Mouse (Mus musculus): Measurements from ENCODE around the gene Oscp1. TPM values are rescaled to one million over a fixed set of nuclear protein-coding genes. Genes with fewer than 3 reads are reported as not detected.

Gene Oscp1
- polyA plus RNA-seq, 1 experiment from 2014 or later = 1.9 TPM

GRCm38 (mm10) chr4:126051617-126052016, 6.7 kb upstream of the Oscp1 start:
- Histone ChIP-seq H3K4me1 (replicated peaks) (peaks cover 19% of the 10 kb centered on the region), H3K9ac (no peak overlapping the region), H3K27ac (replicated peaks) (no peak overlapping the region), H3K4me2 (no peak overlapping the region), H3K4me3 (replicated peaks) (no peak overlapping the region), H3K27me3 (no peaks in the 10 kb centered on the region), H3K9me3 (replicated peaks) (no peaks in the 10 kb centered on the region), H3K36me3 (replicated peaks) (peaks cover 64% of the 10 kb centered on the region)
- no peak for ATAC-seq (ENCODE audit: insufficient read depth)
- 54% methylated on average over 7 of the region's 7 CpGs for WGBS (ENCODE audit: insufficient replicate concordance)

GRCm38 (mm10) chr4:126057207-126058133, 895 bp upstream of the Oscp1 start:
- Histone ChIP-seq H3K27ac (replicated peaks) (peak overlapping the region; percentile 86), H3K4me1 (replicated peaks) (peaks cover 33% of the 10 kb centered on the region), H3K27me3 (no peaks in the 10 kb centered on the region), H3K4me2 (peak overlapping the region; percentile 94), H3K4me3 (replicated peaks) (peak overlapping the region; percentile 81), H3K36me3 (replicated peaks) (peaks cover 39% of the 10 kb centered on the region), H3K9me3 (replicated peaks) (no peaks in the 10 kb centered on the region), H3K9ac (peak overlapping the region; percentile 68)
- peak; percentile 42 for ATAC-seq (ENCODE audit: insufficient read depth)
- 8% methylated on average over 19 of the region's 19 CpGs for WGBS (ENCODE audit: insufficient replicate concordance)

GRCm38 (mm10) chr4:126058997-126059362, 615 bp downstream of the Oscp1 start:
- Histone ChIP-seq H3K27me3 (no peaks in the 10 kb centered on the region), H3K9ac (peak overlapping the region; percentile 68; the same call in 1 of the 2 replicates), H3K4me1 (replicated peaks) (peaks cover 36% of the 10 kb centered on the region), H3K27ac (replicated peaks) (no peak overlapping the region), H3K4me2 (peak overlapping the region; percentile 94), H3K36me3 (replicated peaks) (peaks cover 26% of the 10 kb centered on the region), H3K9me3 (replicated peaks) (no peaks in the 10 kb centered on the region), H3K4me3 (replicated peaks) (peak overlapping the region; percentile 81)
- no peak for ATAC-seq (ENCODE audit: insufficient read depth)
- 40% methylated on average over 9 of the region's 9 CpGs for WGBS (ENCODE audit: insufficient replicate concordance)

- Histone ChIP-seq H3K4me2 (no peak overlapping the region), H3K4me1 (replicated peaks) (peaks cover 22% of the 10 kb centered on the region), H3K9me3 (replicated peaks) (no peaks in the 10 kb centered on the region), H3K9ac (no peak overlapping the region), H3K4me3 (replicated peaks) (no peak overlapping the region), H3K27me3 (no peaks in the 10 kb centered on the region), H3K27ac (replicated peaks) (no peak overlapping the region), H3K36me3 (replicated peaks) (no peaks in the 10 kb centered on the region)
- WGBS (ENCODE audit: insufficient replicate concordance) = 53% methylated on average over 1 of the region's 1 CpGs
- no peak for ATAC-seq (ENCODE audit: insufficient read depth)
These were observed 4.5 kb downstream of the Oscp1 start for GRCm38 (mm10) chr4:126062856-126063255.

- no peaks in the 10 kb centered on the region for H3K9me3 ChIP-seq (replicated peaks)
- H3K4me3 ChIP-seq (replicated peaks) = no peak overlapping the region
- no peak overlapping the region for H3K9ac ChIP-seq
- ATAC-seq (ENCODE audit: insufficient read depth) = peak; percentile 31; the same call in 1 of the 2 replicates
- H3K27me3 ChIP-seq = no peaks in the 10 kb centered on the region
- peaks cover 7% of the 10 kb centered on the region; the same call in 1 of the 2 replicates for H3K4me1 ChIP-seq (replicated peaks)
- no peak overlapping the region for H3K4me2 ChIP-seq
- no peaks in the 10 kb centered on the region for H3K36me3 ChIP-seq (replicated peaks)
- no peak overlapping the region for H3K27ac ChIP-seq (replicated peaks)
- WGBS (ENCODE audit: insufficient replicate concordance) = 70% methylated on average over 7 of the region's 7 CpGs
These were observed 6.9 kb downstream of the Oscp1 start for GRCm38 (mm10) chr4:126065241-126065640.

- no peak overlapping the region for H3K9ac ChIP-seq
- no peak overlapping the region for H3K27ac ChIP-seq (replicated peaks)
- no peak for ATAC-seq (ENCODE audit: insufficient read depth)
- no peak overlapping the region for H3K4me3 ChIP-seq (replicated peaks)
- H3K27me3 ChIP-seq = no peaks in the 10 kb centered on the region
- no peaks in the 10 kb centered on the region for H3K9me3 ChIP-seq (replicated peaks)
- 56% methylated on average over 15 of the region's 15 CpGs for WGBS (ENCODE audit: insufficient replicate concordance)
- no peak overlapping the region for H3K4me2 ChIP-seq
- H3K4me1 ChIP-seq (replicated peaks) = peaks cover 3% of the 10 kb centered on the region; the same call in 1 of the 2 replicates
- H3K36me3 ChIP-seq (replicated peaks) = no peaks in the 10 kb centered on the region
These were observed 9.2 kb downstream of the Oscp1 start for GRCm38 (mm10) chr4:126067401-126068077.

GRCm38 (mm10) chr4:126068842-126069241, 10.5 kb downstream of the Oscp1 start:
- ATAC-seq (ENCODE audit: insufficient read depth) = no peak

GRCm38 (mm10) chr4:126077833-126078232, 19.5 kb downstream of the Oscp1 start:
- Histone ChIP-seq H3K4me3 (replicated peaks) (no peak overlapping the region), H3K9ac (no peak overlapping the region), H3K4me2 (no peak overlapping the region), H3K4me1 (replicated peaks) (no peaks in the 10 kb centered on the region), H3K36me3 (replicated peaks) (no peaks in the 10 kb centered on the region), H3K27ac (replicated peaks) (no peak overlapping the region), H3K9me3 (replicated peaks) (no peaks in the 10 kb centered on the region), H3K27me3 (no peaks in the 10 kb centered on the region)
- ATAC-seq (ENCODE audit: insufficient read depth) = no peak
- WGBS (ENCODE audit: insufficient replicate concordance) = 68% methylated on average over 6 of the region's 6 CpGs

More at GRCm38 (mm10) chr4:126068842-126069241, 10.5 kb downstream of the Oscp1 start:
- Histone ChIP-seq H3K4me3 (replicated peaks) (no peak overlapping the region), H3K4me2 (no peak overlapping the region), H3K4me1 (replicated peaks) (peaks cover 2% of the 10 kb centered on the region; the same call in 1 of the 2 replicates), H3K9me3 (replicated peaks) (no peaks in the 10 kb centered on the region), H3K27ac (replicated peaks) (no peak overlapping the region), H3K9ac (no peak overlapping the region), H3K27me3 (no peaks in the 10 kb centered on the region), H3K36me3 (replicated peaks) (no peaks in the 10 kb centered on the region)
- WGBS (ENCODE audit: insufficient replicate concordance) = 54% methylated on average over 6 of the region's 6 CpGs

- Histone ChIP-seq H3K36me3 (replicated peaks) (no peaks in the 10 kb centered on the region), H3K27ac (replicated peaks) (no peak overlapping the region), H3K4me1 (replicated peaks) (peaks cover 4% of the 10 kb centered on the region; the same call in 1 of the 2 replicates), H3K4me2 (no peak overlapping the region), H3K27me3 (no peaks in the 10 kb centered on the region), H3K9me3 (replicated peaks) (no peaks in the 10 kb centered on the region), H3K9ac (no peak overlapping the region), H3K4me3 (replicated peaks) (no peak overlapping the region)
- ATAC-seq (ENCODE audit: insufficient read depth) = no peak
- 60% methylated on average over 4 of the region's 4 CpGs for WGBS (ENCODE audit: insufficient replicate concordance)
These were observed 20.9 kb downstream of the Oscp1 start for GRCm38 (mm10) chr4:126079266-126079665.

- no peaks in the 10 kb centered on the region for H3K27me3 ChIP-seq
- no peak for ATAC-seq (ENCODE audit: insufficient read depth)
- peaks cover 9% of the 10 kb centered on the region for H3K4me1 ChIP-seq (replicated peaks)
- no peak overlapping the region for H3K27ac ChIP-seq (replicated peaks)
- no peaks in the 10 kb centered on the region for H3K36me3 ChIP-seq (replicated peaks)
- no peaks in the 10 kb centered on the region for H3K9me3 ChIP-seq (replicated peaks)
- no peak overlapping the region for H3K9ac ChIP-seq
- 73% methylated on average over 1 of the region's 1 CpGs for WGBS (ENCODE audit: insufficient replicate concordance)
- no peak overlapping the region for H3K4me3 ChIP-seq (replicated peaks)
- H3K4me2 ChIP-seq = no peak overlapping the region
These were observed 23.2 kb downstream of the Oscp1 start for GRCm38 (mm10) chr4:126081601-126082000.

GRCm38 (mm10) chr4:126083021-126083420, 24.7 kb downstream of the Oscp1 start:
- H3K9ac ChIP-seq = no peak overlapping the region
- H3K4me2 ChIP-seq = no peak overlapping the region
- no peaks in the 10 kb centered on the region for H3K9me3 ChIP-seq (replicated peaks)
- H3K27ac ChIP-seq (replicated peaks) = no peak overlapping the region
- H3K4me3 ChIP-seq (replicated peaks) = no peak overlapping the region
- peaks cover 9% of the 10 kb centered on the region for H3K4me1 ChIP-seq (replicated peaks)
- H3K36me3 ChIP-seq (replicated peaks) = no peaks in the 10 kb centered on the region
- no peaks in the 10 kb centered on the region for H3K27me3 ChIP-seq
- ATAC-seq (ENCODE audit: insufficient read depth) = no peak
- WGBS (ENCODE audit: insufficient replicate concordance) = 30% methylated on average over 9 of the region's 9 CpGs

All from liver, embryonic 15.5 days (tissue).